Mouse (Mus musculus): Measurements from ENCODE around the gene Acbd6. TPM values are rescaled to one million over a fixed set of nuclear protein-coding genes. Genes with fewer than 3 reads are reported as not detected.

Acbd6 gene
- polyA plus RNA-seq, 1 experiment from 2014 or later: 41.8 TPM

DNA sequence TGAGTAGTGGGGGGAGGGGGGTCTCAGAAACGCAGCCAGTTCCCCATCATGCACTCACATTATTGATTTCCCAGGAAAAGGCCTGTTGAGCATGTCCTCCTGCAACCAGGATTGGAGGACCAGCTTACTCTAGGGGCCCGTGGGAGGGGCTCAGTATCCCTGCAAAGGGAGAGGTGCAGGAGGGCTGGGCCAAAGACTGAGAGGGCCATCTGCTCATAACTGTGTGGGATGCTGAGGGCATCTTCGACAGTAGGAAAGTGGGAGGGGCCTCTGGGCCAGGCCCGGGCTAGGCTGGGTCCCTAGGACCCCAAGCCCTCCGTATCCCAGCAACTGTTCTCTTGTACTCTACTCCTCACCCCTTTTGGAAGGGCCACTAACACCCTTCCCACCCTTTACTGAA, 146.3 kb downstream of the Acbd6 start:
- no peak overlapping the region for H3K4me3 ChIP-seq (ENCODE audit: inconsistent target)
- H3K79me2 ChIP-seq (ENCODE audit: inconsistent target): no peaks in the 10 kb centered on the region
- no peaks in the 10 kb centered on the region for H3K36me3 ChIP-seq (ENCODE audit: inconsistent target)
- no peak overlapping the region for H3K27ac ChIP-seq
- 64% methylated on average over 5 of the region's 5 CpGs for WGBS (ENCODE audit: missing documents)

DNA sequence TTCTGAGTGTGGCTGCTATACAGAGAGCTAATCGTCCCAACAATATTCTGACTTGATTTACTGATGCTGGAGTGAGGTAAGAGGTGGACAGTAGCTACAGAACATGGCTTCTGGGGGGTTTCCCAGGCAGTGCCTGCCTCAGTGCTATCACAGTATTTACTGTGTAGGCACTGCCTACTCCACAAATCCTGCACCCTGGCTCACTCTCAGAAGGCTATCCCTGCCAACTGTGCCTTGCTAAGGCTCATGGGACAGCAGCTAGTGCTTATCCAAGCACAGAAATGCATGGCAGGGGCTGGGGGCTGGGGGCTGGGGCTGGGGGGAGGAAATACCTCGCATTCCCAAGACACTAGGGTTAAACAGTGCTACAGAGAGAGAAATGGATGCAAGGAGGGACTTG, 155.4 kb downstream of the Acbd6 start:
- H3K36me3 ChIP-seq (ENCODE audit: inconsistent target): no peaks in the 10 kb centered on the region
- no peaks in the 10 kb centered on the region for H3K79me2 ChIP-seq (ENCODE audit: inconsistent target)
- no peak overlapping the region for H3K4me3 ChIP-seq (ENCODE audit: inconsistent target)
- no peak overlapping the region for H3K27ac ChIP-seq
- 49% methylated on average over 2 of the region's 2 CpGs for WGBS (ENCODE audit: missing documents)

GRCm38 (mm10) chr1:155715366-155715765, 157.4 kb downstream of the Acbd6 start:
- H3K36me3 ChIP-seq (ENCODE audit: inconsistent target): no peaks in the 10 kb centered on the region
- H3K27ac ChIP-seq: no peak overlapping the region

DNA sequence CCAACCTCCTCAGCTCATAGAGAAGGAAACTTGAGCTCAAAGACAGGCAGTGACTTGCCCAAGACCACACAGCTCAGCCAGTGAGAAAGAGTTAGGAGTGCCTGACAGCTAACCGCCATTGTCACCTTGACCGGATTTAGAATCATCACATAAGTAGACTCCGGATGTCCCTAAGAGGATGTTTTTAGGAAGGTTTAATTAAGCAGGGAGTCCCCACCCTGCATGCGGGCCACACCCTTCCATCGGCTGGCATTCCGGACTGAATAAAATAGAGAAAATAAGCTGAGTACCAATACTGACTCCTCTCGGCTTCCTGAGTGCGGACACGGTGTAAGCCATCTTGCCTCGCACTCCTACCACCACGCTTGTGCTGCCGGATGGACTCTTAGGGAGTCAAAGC, 159.4 kb downstream of the Acbd6 start:
- H3K27ac ChIP-seq: no peak overlapping the region
- H3K4me3 ChIP-seq (ENCODE audit: inconsistent target): no peak overlapping the region
- no peaks in the 10 kb centered on the region for H3K79me2 ChIP-seq (ENCODE audit: inconsistent target)
- H3K36me3 ChIP-seq (ENCODE audit: inconsistent target): no peaks in the 10 kb centered on the region
- WGBS (ENCODE audit: missing documents): 94% methylated on average over 12 of the region's 12 CpGs

More at GRCm38 (mm10) chr1:155715366-155715765, 157.4 kb downstream of the Acbd6 start:
- Histone ChIP-seq H3K4me3 (ENCODE audit: inconsistent target) (no peak overlapping the region), H3K79me2 (ENCODE audit: inconsistent target) (no peaks in the 10 kb centered on the region)

DNA sequence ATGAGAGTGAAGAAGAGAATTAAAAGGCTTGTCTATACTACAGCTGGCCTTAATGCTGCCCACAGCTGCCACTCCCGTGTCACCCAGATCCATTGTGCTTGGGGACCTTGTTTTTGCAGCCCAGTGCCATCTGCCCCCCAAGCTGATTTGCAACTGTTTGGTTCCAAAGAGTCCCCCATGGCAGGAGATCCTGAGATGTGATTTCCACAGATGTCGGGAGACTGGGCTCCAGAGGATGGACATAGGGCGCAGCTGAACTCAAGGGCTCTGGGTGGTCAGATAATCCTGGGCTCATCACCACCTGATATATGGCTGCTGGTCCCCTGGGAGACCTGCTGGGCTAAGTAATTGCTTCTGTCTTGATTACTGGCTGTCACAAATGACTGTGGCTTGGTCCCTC, 160.9 kb downstream of the Acbd6 start:
- Histone ChIP-seq H3K79me2 (ENCODE audit: inconsistent target) (no peaks in the 10 kb centered on the region), H3K36me3 (ENCODE audit: inconsistent target) (no peaks in the 10 kb centered on the region), H3K4me3 (ENCODE audit: inconsistent target) (no peak overlapping the region), H3K27ac (no peak overlapping the region)
- 90% methylated on average over 3 of the region's 3 CpGs for WGBS (ENCODE audit: missing documents)

- Histone ChIP-seq H3K79me2 (ENCODE audit: inconsistent target) (no peaks in the 10 kb centered on the region), H3K4me3 (ENCODE audit: inconsistent target) (no peak overlapping the region)
- 57% methylated on average over 5 of the region's 5 CpGs for WGBS (ENCODE audit: missing documents)
These were observed 162.1 kb downstream of the Acbd6 start for GRCm38 (mm10) chr1:155720006-155720405.

DNA sequence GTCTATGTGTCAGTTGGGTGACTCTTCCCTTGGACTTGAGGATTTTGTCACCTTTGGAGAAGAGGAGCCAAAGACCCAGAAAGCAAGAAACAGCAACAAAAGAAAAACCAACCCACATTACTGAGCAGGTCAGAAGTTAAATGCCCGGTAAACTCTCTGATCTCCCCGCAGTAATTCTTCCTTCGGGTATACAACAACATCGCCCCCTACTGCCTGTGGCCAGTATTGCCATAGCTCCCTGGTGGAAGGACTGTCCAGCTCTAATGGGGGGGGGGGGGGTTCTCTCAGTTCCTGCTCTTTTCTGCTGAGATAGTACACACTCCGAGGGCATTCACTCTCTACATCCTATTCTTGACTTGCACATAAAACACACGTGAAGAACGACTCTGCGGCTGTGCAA, 163.5 kb downstream of the Acbd6 start:
- 51% methylated on average over 8 of the region's 8 CpGs for WGBS (ENCODE audit: missing documents)
- no peak overlapping the region for H3K4me3 ChIP-seq (ENCODE audit: inconsistent target)
- H3K79me2 ChIP-seq (ENCODE audit: inconsistent target): no peaks in the 10 kb centered on the region

More at GRCm38 (mm10) chr1:155720006-155720405, 162.1 kb downstream of the Acbd6 start:
- Histone ChIP-seq H3K27ac (no peak overlapping the region), H3K36me3 (ENCODE audit: inconsistent target) (no peaks in the 10 kb centered on the region)

DNA sequence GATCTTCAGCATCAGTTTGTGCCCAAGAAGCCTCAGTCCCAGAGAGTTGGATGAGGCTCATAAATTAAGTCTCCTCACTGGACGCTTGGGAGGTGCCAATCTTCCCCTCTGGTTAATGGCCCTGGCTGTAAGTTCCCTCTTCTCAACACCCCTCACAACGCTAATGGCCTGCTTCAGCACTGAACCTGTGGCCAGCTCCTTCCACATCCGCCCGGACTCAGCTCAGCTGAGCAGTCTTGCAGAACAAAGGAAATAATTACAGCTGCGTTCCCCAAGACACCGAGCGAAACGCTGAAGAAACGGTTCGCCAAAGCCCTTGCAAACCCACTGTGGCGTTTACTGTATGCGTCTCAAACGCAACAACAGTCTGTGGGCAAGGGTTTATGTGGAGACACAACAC, 164.3 kb downstream of the Acbd6 start:
- Histone ChIP-seq H3K4me3 (ENCODE audit: inconsistent target) (no peak overlapping the region), H3K27ac (no peak overlapping the region), H3K79me2 (ENCODE audit: inconsistent target) (no peaks in the 10 kb centered on the region), H3K36me3 (ENCODE audit: inconsistent target) (no peaks in the 10 kb centered on the region)
- WGBS (ENCODE audit: missing documents): under 1% methylated on average over 13 of the region's 13 CpGs

More for the DNA sequence above, 163.5 kb downstream of the Acbd6 start:
- no peaks in the 10 kb centered on the region for H3K36me3 ChIP-seq (ENCODE audit: inconsistent target)
- no peak overlapping the region for H3K27ac ChIP-seq

GRCm38 (mm10) chr1:155724301-155724700, 166.4 kb downstream of the Acbd6 start:
- Histone ChIP-seq H3K4me3 (ENCODE audit: inconsistent target) (no peak overlapping the region), H3K36me3 (ENCODE audit: inconsistent target) (no peaks in the 10 kb centered on the region), H3K27ac (no peak overlapping the region), H3K79me2 (ENCODE audit: inconsistent target) (no peaks in the 10 kb centered on the region)
- 73% methylated on average over 3 of the region's 3 CpGs for WGBS (ENCODE audit: missing documents)

DNA sequence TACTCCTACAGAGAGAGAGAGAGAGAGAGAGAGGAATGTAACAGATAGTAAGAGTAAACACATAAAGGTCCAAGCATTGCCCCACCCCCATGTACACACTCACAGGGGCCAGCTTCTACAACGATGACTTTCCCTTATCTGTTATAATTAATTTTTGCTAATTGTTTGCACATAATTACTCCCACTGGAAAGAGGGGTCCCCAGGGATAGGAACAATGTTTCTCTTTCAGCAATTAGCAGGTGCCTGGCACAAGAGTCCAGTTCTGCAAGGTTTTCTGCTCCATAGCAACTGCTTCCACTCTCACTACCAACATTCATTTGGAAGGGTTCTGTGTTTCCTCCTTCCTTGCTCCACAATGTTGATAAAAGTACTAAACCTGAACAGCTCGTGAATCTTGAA, 168.0 kb downstream of the Acbd6 start:
- Histone ChIP-seq H3K79me2 (ENCODE audit: inconsistent target) (no peaks in the 10 kb centered on the region), H3K4me3 (ENCODE audit: inconsistent target) (no peak overlapping the region), H3K27ac (no peak overlapping the region), H3K36me3 (ENCODE audit: inconsistent target) (no peaks in the 10 kb centered on the region)
- 89% methylated on average over 2 of the region's 2 CpGs for WGBS (ENCODE audit: missing documents)

- no peaks in the 10 kb centered on the region for H3K79me2 ChIP-seq (ENCODE audit: inconsistent target)
- WGBS (ENCODE audit: missing documents): 36% methylated on average over 10 of the region's 10 CpGs
- no peaks in the 10 kb centered on the region for H3K36me3 ChIP-seq (ENCODE audit: inconsistent target)
- no peak overlapping the region for H3K27ac ChIP-seq
- H3K4me3 ChIP-seq (ENCODE audit: inconsistent target): no peak overlapping the region
These were observed 169.9 kb downstream of the Acbd6 start for GRCm38 (mm10) chr1:155727830-155728229.

- H3K79me2 ChIP-seq (ENCODE audit: inconsistent target): no peaks in the 10 kb centered on the region
- 13% methylated on average over 21 of the region's 23 CpGs for WGBS (ENCODE audit: missing documents)
- H3K27ac ChIP-seq: no peak overlapping the region
- no peak overlapping the region for H3K4me3 ChIP-seq (ENCODE audit: inconsistent target)
- no peaks in the 10 kb centered on the region for H3K36me3 ChIP-seq (ENCODE audit: inconsistent target)
These were observed 171.3 kb downstream of the Acbd6 start for GRCm38 (mm10) chr1:155729113-155729795.

DNA sequence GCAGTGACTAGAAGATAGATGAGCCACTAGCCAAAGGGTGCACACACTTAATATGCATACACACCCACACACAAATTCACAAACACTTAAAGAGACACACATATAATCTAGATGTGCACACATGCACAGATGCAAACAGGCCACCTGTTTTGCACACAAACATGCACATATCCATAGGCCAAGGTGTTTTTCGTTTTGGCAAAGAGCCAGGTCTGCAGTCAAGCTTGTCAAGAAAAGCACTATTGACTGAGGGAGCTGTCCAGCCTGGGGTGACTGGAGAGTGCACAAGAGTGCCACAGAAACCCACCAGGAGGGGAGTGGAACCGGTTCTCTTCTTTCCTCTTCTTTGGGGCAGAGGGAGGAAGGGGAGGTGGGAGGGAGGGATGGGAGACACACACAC, 173.2 kb downstream of the Acbd6 start:
- no peak overlapping the region for H3K4me3 ChIP-seq (ENCODE audit: inconsistent target)
- 0% methylated on average over 1 of the region's 2 CpGs for WGBS (ENCODE audit: missing documents)
- no peaks in the 10 kb centered on the region for H3K36me3 ChIP-seq (ENCODE audit: inconsistent target)
- no peak overlapping the region for H3K27ac ChIP-seq
- no peaks in the 10 kb centered on the region for H3K79me2 ChIP-seq (ENCODE audit: inconsistent target)

DNA sequence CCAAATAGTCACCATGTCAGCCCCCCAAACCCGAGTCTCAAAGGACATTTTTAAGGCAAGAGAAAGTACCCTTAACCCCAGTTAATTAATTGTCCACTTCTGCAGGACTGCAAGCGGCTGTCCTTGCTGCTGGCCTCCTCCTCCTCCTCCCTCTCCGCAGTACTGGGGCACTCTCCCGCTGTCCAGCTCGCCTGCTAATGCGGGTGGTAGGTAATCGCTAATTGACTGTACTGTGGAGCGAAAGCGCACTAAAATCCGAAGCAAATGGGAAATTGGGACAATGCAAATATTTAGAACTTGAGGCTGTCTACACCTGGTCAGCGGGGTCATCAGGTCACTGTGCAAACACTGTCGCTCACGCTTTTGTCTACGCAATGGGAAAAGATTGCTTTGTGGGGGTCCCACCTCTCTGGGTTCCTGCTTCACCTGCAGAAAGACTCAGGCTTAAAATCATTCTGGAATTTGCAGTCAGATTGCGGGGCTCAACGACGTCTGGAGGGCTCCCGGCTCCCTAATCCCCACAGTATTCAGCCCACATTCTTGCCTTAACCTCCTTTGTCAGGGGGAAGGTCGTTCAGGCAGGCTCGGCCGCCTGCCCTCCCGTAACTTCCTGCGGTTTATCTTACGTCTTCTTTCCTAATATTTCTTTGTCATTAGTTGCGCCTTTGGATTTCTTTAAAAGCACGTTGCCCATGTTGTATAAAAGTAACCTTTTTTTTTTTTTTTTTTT, 178.3 kb downstream of the Acbd6 start:
- Histone ChIP-seq H3K36me3 (ENCODE audit: inconsistent target) (no peaks in the 10 kb centered on the region), H3K79me2 (ENCODE audit: inconsistent target) (no peaks in the 10 kb centered on the region), H3K4me3 (ENCODE audit: inconsistent target) (no peak overlapping the region), H3K27ac (no peak overlapping the region)
- 6% methylated on average over 26 of the region's 26 CpGs for WGBS (ENCODE audit: missing documents)

GRCm38 (mm10) chr1:155737017-155737808, 179.3 kb downstream of the Acbd6 start:
- Histone ChIP-seq H3K79me2 (ENCODE audit: inconsistent target) (no peaks in the 10 kb centered on the region), H3K4me3 (ENCODE audit: inconsistent target) (no peak overlapping the region), H3K27ac (no peak overlapping the region), H3K36me3 (ENCODE audit: inconsistent target) (no peaks in the 10 kb centered on the region)
- WGBS (ENCODE audit: missing documents): 2% methylated on average over 58 of the region's 58 CpGs
